Mouse (Mus musculus) cerebellum, adult 11 months (tissue): ENCODE measurements at regions not wholly inside any gene's neighbourhood (a gene's known extent, or its start where the extent isn't known, plus 50 kb on each side); places are given as distances from the start of the nearest gene placed in this dataset.

ENCODE experiments used
- DNase-seq: peaks from one replicate; pipeline ENCODE4 v3.0.0; 2022

- DNase-seq: no peak
Observed at GRCm38 (mm10) chr2:142964340-142964739, 63.0 kb upstream of the Kif16b start.

- peak; percentile 47 for DNase-seq
Observed at GRCm38 (mm10) chr2:142967250-142967649, 65.9 kb upstream of the Kif16b start.

GRCm38 (mm10) chr2:142980771-142981170 lies 79.4 kb upstream of the Kif16b start:
- no peak for DNase-seq

GRCm38 (mm10) chr2:142988691-142989090 lies 74.1 kb upstream of the Snrpb2 start:
- no peak for DNase-seq

GRCm38 (mm10) chr2:142996088-142996487 lies 66.8 kb upstream of the Snrpb2 start:
- no peak for DNase-seq

GRCm38 (mm10) chr2:143002874-143003273 lies 60.0 kb upstream of the Snrpb2 start:
- no peak for DNase-seq

- no peak for DNase-seq
Observed at GRCm38 (mm10) chr2:143003341-143003740, 59.5 kb upstream of the Snrpb2 start.

GRCm38 (mm10) chr2:143011380-143011779 lies 51.5 kb upstream of the Snrpb2 start:
- DNase-seq: no peak
